Mouse (Mus musculus): ENCODE measurements around the gene Zfp422.

DNA sequence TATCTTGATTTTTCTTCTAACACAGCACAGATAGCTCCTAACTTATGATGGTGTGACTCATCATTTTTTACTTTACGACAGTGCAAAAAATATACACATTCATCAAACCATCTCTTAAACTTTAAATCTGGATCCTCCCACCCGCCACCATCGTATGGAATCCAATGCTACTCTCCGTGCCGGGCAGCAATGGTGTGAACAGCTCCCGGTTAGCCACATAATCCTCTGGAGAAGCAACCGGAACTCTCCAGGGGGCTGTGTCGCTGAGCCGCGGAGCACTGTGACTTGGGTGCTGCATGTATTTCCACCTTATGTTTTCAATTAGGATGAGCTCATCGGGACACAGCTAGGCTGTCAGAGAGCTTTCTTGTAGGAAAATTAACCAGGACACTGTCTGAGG lies 14.1 kb upstream of the Zfp422 start:
- TF ChIP-seq CTCF (IDR thresholded peaks at IDR 0.05; ENCODE audit: low read depth) (no peak), EP300 (IDR thresholded peaks at IDR 0.05; ENCODE audit: low read depth) (no peak)

All from liver, postnatal 0 days (tissue).